Mouse (Mus musculus) CD4-positive, CD25-positive, alpha-beta regulatory T cell, adult 4 months (primary cell): ENCODE results near the gene Actn1. TPM values are rescaled to one million over a fixed set of nuclear protein-coding genes. Genes with fewer than 3 reads are reported as not detected.

Source experiments
- ATAC-seq: one replicate; pipeline ENCODE4 v1.8.0; 2017
- polyA plus RNA-seq, 2 experiments: library from polyadenylated mRNA; unstranded; fragments of 100-300 nt; shearing (Covaris generic); gene quantifications; one replicate each; pipeline ENCODE4 v1.2.1; 2017

The Actn1 gene
- polyA plus RNA-seq, 2 experiments from 2014 or later: 47.8 to 47.9 TPM

GRCm38 (mm10) chr12:80178035-80178434 lies 82.1 kb downstream of the Actn1 start:
- ATAC-seq: no peak

DNA sequence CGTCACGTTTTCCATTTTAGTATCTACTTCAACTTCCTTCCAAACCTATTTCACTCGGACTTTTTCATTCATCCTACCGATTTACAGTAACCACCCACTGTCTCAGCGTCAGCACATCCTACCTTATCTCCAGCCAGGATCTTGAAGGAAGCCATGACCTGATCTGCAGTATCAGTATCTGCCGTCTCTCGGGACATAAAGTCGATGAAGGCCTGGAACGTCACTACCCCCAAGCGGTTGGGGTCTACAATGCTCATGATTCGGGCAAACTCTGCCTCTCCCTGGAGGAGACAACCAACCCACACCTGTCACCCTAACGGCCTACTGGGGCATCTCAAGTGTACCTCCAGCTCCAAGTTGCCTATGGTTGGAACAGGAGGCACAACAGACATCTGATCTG lies 91.4 kb downstream of the Actn1 start:
- ATAC-seq: peak; percentile 22

DNA sequence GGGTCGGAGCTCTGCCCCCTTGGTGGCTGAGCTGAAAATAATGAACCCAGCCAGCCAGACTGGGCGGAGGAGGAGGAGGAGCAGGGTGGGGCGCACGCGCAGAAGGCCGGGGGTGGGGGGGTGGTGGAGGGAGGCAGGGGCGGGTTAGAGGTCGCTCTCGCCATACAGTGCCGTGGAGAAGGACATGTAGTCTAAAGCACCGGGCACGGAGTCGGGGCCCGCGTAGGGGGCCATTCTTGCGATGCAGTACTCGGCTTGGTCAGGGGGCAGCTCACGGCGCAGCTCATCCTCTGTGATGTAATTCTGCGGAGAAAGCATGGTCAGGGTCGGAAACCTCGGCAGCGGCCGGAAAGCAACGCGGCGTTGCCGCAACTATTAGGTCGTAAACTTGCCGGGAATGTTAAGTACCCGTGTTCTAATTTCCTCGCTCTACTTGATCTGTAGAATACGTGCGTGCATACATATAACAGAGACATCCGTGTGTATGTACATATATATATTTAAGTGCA lies 91.9 kb downstream of the Actn1 start:
- ATAC-seq: peak; percentile 81

DNA sequence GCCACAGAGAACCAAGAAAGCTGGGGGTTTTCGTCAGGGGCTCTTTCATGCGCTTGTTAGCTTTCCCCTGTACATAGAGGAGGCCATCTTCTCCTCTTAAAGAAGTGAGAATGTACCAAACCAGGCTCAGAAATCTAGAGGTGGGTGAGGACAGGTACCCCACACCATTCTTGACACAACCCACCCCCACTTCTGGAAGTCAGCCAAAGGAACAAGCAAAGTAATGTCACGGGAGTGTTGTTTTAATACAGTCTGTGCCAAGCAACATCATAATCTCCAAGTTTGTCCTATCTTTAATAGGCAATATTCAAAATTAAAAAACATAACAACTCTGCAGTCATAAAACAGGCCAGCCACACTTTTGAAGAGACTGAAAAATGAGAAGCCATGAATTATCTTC lies 92.8 kb downstream of the Actn1 start:
- ATAC-seq: no peak

GRCm38 (mm10) chr12:80166651-80167050 lies 93.5 kb downstream of the Actn1 start:
- ATAC-seq: no peak

- ATAC-seq: no peak
Measured at GRCm38 (mm10) chr12:80164526-80164925, 95.6 kb downstream of the Actn1 start.

DNA sequence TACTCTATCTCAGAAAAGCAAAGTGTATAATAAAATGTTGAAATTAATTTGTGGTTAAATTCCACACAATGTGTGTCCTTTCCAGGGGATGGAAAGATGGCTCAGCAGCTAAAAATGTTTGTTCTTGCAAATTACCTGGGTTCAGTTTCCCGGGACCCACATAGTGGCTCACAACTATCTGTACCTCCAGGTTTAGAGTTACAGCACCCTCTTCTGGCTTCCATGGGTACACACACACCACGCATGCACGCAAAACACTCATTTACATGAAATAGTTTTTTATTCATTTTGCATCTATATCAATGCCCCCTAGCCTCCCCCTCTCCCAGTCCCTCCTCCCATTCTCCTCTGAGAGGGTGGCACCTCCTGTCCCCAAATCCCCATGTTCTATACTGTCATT lies 97.7 kb downstream of the Actn1 start:
- no peak for ATAC-seq

GRCm38 (mm10) chr12:80157675-80158074 lies 102.5 kb downstream of the Actn1 start:
- ATAC-seq: no peak

- ATAC-seq: no peak
Measured at GRCm38 (mm10) chr12:80153687-80154326, 106.4 kb downstream of the Actn1 start.

DNA sequence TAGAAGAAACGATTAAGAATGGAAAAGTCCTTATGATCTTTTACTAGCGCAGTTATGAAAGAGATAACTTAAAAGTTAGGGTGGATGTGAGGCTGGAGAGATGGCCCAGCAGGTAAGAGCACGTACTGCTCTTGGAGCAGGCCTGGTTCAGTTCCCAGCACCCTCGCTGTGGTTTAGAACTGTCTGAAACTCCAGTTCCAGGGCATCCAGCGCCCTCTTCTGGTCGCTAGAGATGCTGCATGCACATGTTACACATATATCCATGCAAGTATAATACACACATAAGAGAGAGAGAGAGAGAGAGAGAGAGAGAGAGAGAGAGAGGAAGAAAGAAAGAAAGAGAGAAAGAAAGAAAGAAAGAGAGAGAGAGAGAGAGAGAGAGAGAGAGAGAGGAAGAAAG lies 107.1 kb downstream of the Actn1 start:
- ATAC-seq: no peak

- no peak for ATAC-seq
Measured at GRCm38 (mm10) chr12:80151821-80152220, 108.3 kb downstream of the Actn1 start.

DNA sequence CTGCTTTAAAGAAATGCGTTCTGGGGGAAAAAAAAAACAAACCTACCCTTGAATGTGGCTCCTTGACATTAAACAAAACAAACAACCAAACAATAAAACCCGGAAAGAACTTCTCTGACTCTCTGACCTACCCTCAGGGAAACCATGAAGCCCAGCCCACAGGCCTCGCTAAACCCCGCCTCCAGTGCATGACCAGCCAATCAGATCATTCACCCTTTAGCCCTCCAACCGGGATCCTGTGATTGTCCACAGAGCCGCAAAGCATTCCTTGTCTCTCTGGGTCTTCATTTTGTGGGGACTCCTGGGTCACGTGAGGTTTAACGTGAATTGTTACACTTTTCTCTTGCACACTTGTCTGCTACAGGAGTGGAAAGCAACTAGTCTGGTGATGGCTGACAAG lies 109.5 kb downstream of the Actn1 start:
- ATAC-seq: no peak

DNA sequence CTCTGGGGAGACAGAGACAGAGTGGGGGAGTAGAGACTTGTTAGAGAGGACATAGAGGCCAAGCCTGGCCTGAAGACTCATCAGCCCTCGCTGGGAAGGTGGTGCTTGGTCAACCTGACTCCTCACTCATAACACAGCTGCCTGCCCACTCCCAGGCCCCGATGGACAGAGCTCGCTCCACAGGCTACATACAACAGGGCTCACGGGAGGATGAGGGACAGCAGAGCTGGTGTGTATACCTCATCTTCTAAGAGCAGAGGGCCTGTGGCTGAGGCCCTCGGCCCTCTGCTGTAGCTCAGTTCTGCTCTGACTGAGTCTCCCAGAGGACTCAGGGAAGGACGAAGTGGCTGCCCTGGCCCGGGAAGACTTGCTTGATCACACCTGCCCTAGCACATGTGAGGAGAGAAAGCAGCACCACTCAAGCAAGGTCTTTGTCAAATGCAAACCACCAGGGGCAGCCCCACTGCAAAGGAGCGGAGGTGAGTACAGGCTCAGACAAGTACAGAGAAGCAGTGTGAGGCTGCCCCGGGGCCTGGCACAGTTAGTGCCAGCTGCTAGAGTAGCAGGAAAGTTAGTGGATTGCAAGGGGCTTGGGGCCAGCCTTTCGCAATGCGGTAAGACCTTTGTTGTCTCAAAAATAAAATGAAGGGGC lies 112.5 kb downstream of the Actn1 start:
- peak; percentile 37 for ATAC-seq

- peak; percentile 70 for ATAC-seq
Measured at GRCm38 (mm10) chr12:80146227-80147223, 113.6 kb downstream of the Actn1 start.

GRCm38 (mm10) chr12:80145365-80145764 lies 114.8 kb downstream of the Actn1 start:
- ATAC-seq: no peak

- no peak for ATAC-seq
Measured at GRCm38 (mm10) chr12:80144846-80145245, 115.3 kb downstream of the Actn1 start.

DNA sequence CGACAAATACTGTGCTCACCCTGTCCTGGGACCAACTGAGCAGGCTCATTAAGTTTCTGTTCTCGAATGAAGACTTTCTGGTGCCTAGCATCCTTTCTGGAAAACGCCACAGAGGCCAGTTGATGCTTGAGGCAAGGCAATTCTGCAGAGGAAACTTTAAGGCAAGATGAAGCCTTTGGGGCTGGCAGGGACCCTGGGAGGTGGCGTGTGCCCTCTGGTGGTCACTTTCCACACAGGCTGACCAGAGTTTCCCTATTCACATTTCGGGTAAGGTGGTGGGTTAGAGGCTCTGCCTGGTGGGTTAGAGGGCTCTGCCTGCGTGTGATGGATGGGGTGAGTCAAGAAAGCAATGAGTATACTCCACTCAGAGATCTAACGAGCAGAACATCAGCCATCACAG lies 118.7 kb downstream of the Actn1 start:
- peak; percentile 64 for ATAC-seq

DNA sequence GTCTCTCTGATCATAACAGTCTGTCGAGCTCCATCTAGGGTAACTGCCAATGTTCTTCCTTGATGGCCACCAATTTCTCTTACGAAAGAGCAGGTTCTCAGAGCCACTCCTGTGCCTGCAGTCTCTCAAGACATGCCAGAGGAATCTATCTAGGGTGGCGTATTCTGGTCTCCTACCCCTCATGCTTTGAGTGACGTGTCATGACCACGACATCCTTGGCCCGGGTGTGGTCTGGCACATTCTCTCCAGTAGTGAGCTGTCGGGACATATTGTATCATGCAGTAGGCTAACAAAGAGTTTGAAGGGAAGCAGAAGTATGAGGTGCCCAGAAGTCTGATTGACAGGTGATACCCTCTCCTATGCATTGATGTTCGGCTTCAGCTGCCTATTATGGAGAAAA lies 119.2 kb downstream of the Actn1 start:
- ATAC-seq: peak; percentile 46

- no peak for ATAC-seq
Measured at GRCm38 (mm10) chr12:80137744-80138143, 122.4 kb downstream of the Actn1 start.

DNA sequence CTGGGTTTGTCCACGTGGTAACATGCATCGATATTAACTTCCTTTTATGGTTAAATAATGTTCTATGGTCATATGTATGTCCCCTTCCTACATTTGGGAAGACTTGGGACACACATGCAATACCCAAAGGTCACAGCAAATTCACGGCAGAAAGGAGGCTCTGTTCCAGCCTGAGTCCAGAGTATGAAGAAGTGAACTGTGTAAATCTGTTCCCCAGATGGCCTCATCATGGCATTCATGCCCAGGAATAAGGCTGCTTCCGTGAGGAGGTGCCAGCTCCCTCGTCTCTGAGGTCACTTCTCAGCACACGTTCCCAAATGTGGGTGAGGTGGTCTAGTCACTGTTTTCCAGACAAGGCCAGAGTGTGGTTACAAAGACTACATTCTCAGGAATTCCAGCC lies 122.9 kb downstream of the Actn1 start:
- no peak for ATAC-seq

- no peak for ATAC-seq
Measured at GRCm38 (mm10) chr12:80136264-80136930, 123.8 kb downstream of the Actn1 start.

DNA sequence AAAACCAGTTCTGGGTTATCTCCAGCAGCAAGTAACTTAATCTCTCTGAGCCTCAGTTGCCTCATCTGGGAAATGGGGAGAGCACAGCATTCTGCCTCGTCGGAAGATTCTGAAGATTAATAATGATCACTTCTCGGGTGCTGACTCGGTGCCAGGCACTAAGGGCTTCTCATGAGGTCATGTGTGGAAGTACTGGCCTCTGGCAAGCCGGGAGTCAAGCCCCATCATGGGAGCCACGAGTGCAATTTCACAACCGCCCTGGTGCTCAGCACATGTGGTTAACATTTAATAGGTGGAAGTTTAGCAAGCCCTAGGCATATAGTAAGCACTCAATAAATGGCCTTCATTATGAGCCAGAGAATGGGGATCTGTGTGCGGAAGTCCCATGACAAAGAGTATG lies 125.0 kb downstream of the Actn1 start:
- ATAC-seq: no peak
